Mouse (Mus musculus) ES-E14 (cell line): ENCODE data around the gene Slc45a2. TPM values are rescaled to one million over a fixed set of nuclear protein-coding genes. Genes with fewer than 3 reads are reported as not detected.

ENCODE experiments used
- DNase-seq: peaks from one replicate; pipeline ENCODE4 v3.0.0-alpha.2; 2013; ENCODE audit warnings: low read depth, low spot score
- H3K27ac ChIP-seq: 2 replicates; pipeline ENCODE4 v1.5.1; 2012; ENCODE audit warnings: low read depth, mild to moderate bottlenecking, low read length, moderate library complexity, mixed read lengths; ENCODE audit not compliant: poor library complexity, insufficient read depth, severe bottlenecking
- H3K36me3 ChIP-seq: 2 replicates; pipeline ENCODE4 v1.6.1; 2012; ENCODE audit warnings: mild to moderate bottlenecking, low read length, moderate library complexity, mixed read lengths; ENCODE audit not compliant: control insufficient read depth, poor library complexity, insufficient read depth, severe bottlenecking
- H3K4me1 ChIP-seq, 2 experiments: fragments of 150-350 bp in 1 of 2; sonication (generic) in 1 of 2; 2 replicates each; pipeline ENCODE4 v1.6.1; 2012; ENCODE audit warnings: low read length in 2 of 2, mild to moderate bottlenecking in 1 of 2, mixed read lengths in 1 of 2; ENCODE audit not compliant: control insufficient read depth in 2 of 2, insufficient read depth in 2 of 2, poor library complexity in 1 of 2
- H3K4me3 ChIP-seq, 2 experiments: fragments of 150-350 bp in 1 of 2; sonication (generic) in 1 of 2; 2 replicates each; pipeline ENCODE4 v1.5.1; 2012; ENCODE audit warnings: low read length in 2 of 2, low read depth in 1 of 2, mild to moderate bottlenecking in 1 of 2, mixed read lengths in 1 of 2; ENCODE audit not compliant: insufficient read depth in 1 of 2, poor library complexity in 1 of 2, severe bottlenecking in 1 of 2
- H3K9ac ChIP-seq: 2 replicates; pipeline ENCODE4 v1.6.1; 2012; ENCODE audit warnings: low read depth, mild to moderate bottlenecking, low read length, mixed read lengths; ENCODE audit not compliant: poor library complexity, insufficient read depth, severe bottlenecking
- H3K9me3 ChIP-seq: fragments of 150-350 bp; sonication (generic); 2 replicates; pipeline ENCODE4 v1.6.1; 2012; ENCODE audit warnings: low read depth, mild to moderate bottlenecking, low read length; ENCODE audit not compliant: control insufficient read depth, insufficient read depth
- CHD2 ChIP-seq: IDR thresholded peaks from 2 replicates; pipeline ENCODE4 v1.6.1; 2014; ENCODE audit warnings: mild to moderate bottlenecking, low read depth, low read length, inconsistent platforms
- HCFC1 ChIP-seq: IDR thresholded peaks from 2 replicates; pipeline ENCODE4 v1.6.1; 2012; ENCODE audit warnings: low read length, inconsistent platforms, borderline replicate concordance; ENCODE audit not compliant: insufficient read depth
- MAFK ChIP-seq: IDR thresholded peaks from 2 replicates; pipeline ENCODE4 v1.6.1; 2014; ENCODE audit warnings: mild to moderate bottlenecking, low read depth, low read length, inconsistent platforms; ENCODE audit not compliant: insufficient read depth
- ZC3H11A ChIP-seq: IDR thresholded peaks from 2 replicates; pipeline ENCODE4 v1.6.1; 2012; ENCODE audit warnings: low read depth, mild to moderate bottlenecking, inconsistent platforms, low read length, borderline replicate concordance
- ZNF384 ChIP-seq: IDR thresholded peaks from 2 replicates; pipeline ENCODE4 v1.6.1; 2012; ENCODE audit warnings: low read depth, low read length, inconsistent platforms
- in situ Hi-C, 2 experiments: fragments of 600-800 bp; cut with MboI; formaldehyde crosslinking; loops; one replicate each; pipeline ENCODE4 v1.15.1; 2025; ENCODE audit warnings: low sequenced_read_pairs in 2 of 2, inconsistent platforms in 1 of 2; ENCODE audit not compliant: unreplicated experiment in 2 of 2
- total RNA-seq: library from RNA; depleted of rRNA; stranded (reverse); fragments of 300-350 nt; gene quantifications from 2 replicates; pipeline ENCODE4 v1.2.3, GENCODE M21; 2012

Gene Slc45a2
- total RNA-seq, 1 experiment, result 0.13 TPM

DNA sequence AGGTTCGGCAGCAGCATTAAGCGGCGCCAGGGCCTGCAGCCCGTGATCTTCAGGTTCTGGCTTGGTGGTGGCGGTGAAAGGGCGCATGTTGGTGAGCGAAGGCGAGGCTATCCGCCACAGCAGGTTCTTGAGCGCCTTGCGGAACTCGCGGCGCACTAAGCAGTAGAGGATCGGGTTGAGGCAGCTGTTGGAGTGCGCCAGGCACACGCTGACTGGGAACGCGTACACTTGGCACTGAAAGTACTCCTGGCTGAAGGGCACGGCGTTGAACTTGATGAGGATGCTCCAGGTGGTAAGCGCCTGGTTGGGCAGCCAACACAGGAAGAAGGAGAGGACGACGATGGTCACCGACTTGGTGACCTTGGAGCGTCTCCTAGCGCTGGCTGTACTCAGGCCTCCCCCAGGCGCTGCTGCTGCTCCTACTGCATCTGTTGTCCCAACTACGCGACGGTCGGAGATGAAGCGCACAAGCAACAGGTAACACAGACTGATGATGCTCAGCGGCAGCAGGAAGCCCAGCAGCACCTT is 35.5 kb downstream of the Slc45a2 start:
- H3K27ac ChIP-seq, result no peak overlapping the region
- DNase-seq, result no peak
- H3K4me3 ChIP-seq, result peak overlapping the region; percentile 0 to 49; a peak in 3 of 4 replicates
- no peak for TF ChIP-seq HCFC1
- no peak overlapping the region for H3K9ac ChIP-seq
- H3K9me3 ChIP-seq, result no peaks in the 10 kb centered on the region
- no peaks in the 10 kb centered on the region for H3K36me3 ChIP-seq
- in situ Hi-C loops, result loop anchor here (10.0 to 25.0 kb wide), 2 partner anchors 279 to 351 kb away; partner anchors contain the start of gene Tars (in 1 of the 2)
- peaks cover 0 to 13% of the 10 kb centered on the region in 2 experiments; a peak in 1 of 4 replicates for H3K4me1 ChIP-seq

GRCm38 (mm10) chr15:11036535-11037375 is 36.2 kb downstream of the Slc45a2 start:
- Histone ChIP-seq H3K9ac (no peak overlapping the region), H3K4me1 (peaks cover 0 to 13% of the 10 kb centered on the region in 2 experiments; a peak in 1 of 4 replicates), H3K9me3 (no peaks in the 10 kb centered on the region), H3K4me3 (peak overlapping the region; percentile 39 to 49; a peak in 3 of 4 replicates), H3K36me3 (no peaks in the 10 kb centered on the region), H3K27ac (no peak overlapping the region)
- TF ChIP-seq ZNF384 (no peak), HCFC1 (no peak), CHD2 (no peak), MAFK (no peak), ZC3H11A (no peak)
- in situ Hi-C loops, result loop anchor here (10.0 to 25.0 kb wide), 2 partner anchors 278 to 351 kb away; partner anchors contain the start of gene Tars (in 1 of the 2)
- no peak for DNase-seq

DNA sequence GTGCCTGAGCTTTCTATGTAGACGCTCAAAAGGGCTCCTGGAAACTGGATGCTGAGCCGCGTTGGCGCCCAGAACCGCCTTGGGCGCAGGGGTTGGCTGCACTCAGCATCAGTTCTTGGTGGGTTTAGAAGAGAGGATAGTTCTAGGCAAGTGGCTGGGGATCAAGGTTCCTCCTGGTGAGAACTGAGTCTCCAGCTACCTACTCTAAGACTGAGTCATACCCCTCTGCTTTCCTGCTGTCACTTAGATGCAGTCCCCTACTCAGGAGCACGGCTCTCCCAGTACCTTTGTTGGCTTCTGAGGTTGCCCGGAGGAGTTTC is 36.8 kb downstream of the Slc45a2 start:
- DNase-seq, result no peak
- peak overlapping the region; percentile 39 to 49; a peak in 2 of 4 replicates for H3K4me3 ChIP-seq
- no peak overlapping the region for H3K9ac ChIP-seq
- TF ChIP-seq HCFC1, result no peak
- TF ChIP-seq MAFK, result no peak
- TF ChIP-seq ZC3H11A, result no peak
- TF ChIP-seq CHD2, result no peak
- TF ChIP-seq ZNF384, result no peak
- in situ Hi-C loops, result loop anchor here (10.0 to 25.0 kb wide), 2 partner anchors 277 to 350 kb away; partner anchors contain the start of gene Tars (in 1 of the 2)
- peaks cover 0 to 13% of the 10 kb centered on the region in 2 experiments; a peak in 1 of 4 replicates for H3K4me1 ChIP-seq
- H3K36me3 ChIP-seq, result no peaks in the 10 kb centered on the region
- no peaks in the 10 kb centered on the region for H3K9me3 ChIP-seq
- H3K27ac ChIP-seq, result no peak overlapping the region

GRCm38 (mm10) chr15:11037711-11038110 is 37.2 kb downstream of the Slc45a2 start, which contains the start of gene Rxfp3:
Gene Rxfp3, minus strand, starts transcription at chr15:11037991.
- Histone ChIP-seq H3K9me3 (no peaks in the 10 kb centered on the region), H3K4me3 (peak within 1 kb of the TSS; percentile 39 to 49; a peak in 3 of 4 replicates), H3K4me1 (peaks cover 0 to 13% of the 10 kb centered on the region in 2 experiments; a peak in 1 of 4 replicates), H3K36me3 (no peaks in the 10 kb centered on the region), H3K9ac (no peak within 1 kb of the TSS), H3K27ac (no peak within 1 kb of the TSS)
- peak; percentile 20 for DNase-seq
- TF ChIP-seq CHD2, result no peak
- TF ChIP-seq ZC3H11A, result no peak
- TF ChIP-seq ZNF384, result no peak
- no peak for TF ChIP-seq HCFC1
- TF ChIP-seq MAFK, result no peak
- in situ Hi-C loops, result loop anchor here (10.0 to 25.0 kb wide), 2 partner anchors 277 to 350 kb away; partner anchors contain the start of gene Tars (in 1 of the 2)
